Mouse (Mus musculus) forebrain, embryonic 14.5 days (tissue): ENCODE measurements around the gene Rnf34. TPM values are rescaled to one million over a fixed set of nuclear protein-coding genes. Genes with fewer than 3 reads are reported as not detected.

Experiments
- ATAC-seq: fragments of 200-750 bp; cut with Nextera tagmentation; 2 replicates; pipeline ENCODE4 v1.8.0; 2017; ENCODE audit warnings: mild to moderate bottlenecking, moderate library complexity
- DNase-seq: peaks from one replicate; pipeline ENCODE4 v3.0.0-alpha.2; 2015; ENCODE audit warnings: low spot score
- H3K27ac ChIP-seq: fragments of 300-500 bp; sonication (generic); 2 replicates; pipeline ENCODE4 v1.5.1; 2014; ENCODE audit warnings: low read depth, mild to moderate bottlenecking, control low read depth, low read length, moderate library complexity
- H3K27me3 ChIP-seq: fragments of 300-500 bp; sonication (generic); replicated peaks from 2 replicates; pipeline ENCODE4 v1.6.1; 2014; ENCODE audit warnings: low read length, control low read depth, mixed read lengths; ENCODE audit not compliant: control insufficient read depth, insufficient read depth
- H3K36me3 ChIP-seq: fragments of 300-500 bp; sonication (generic); 2 replicates; pipeline ENCODE4 v1.6.1; 2014; ENCODE audit warnings: low read length, control low read depth; ENCODE audit not compliant: control insufficient read depth, insufficient read depth
- H3K4me1 ChIP-seq: fragments of 300-500 bp; sonication (generic); 2 replicates; pipeline ENCODE4 v1.6.1; 2014; ENCODE audit warnings: antibody characterized with exemption, low read length, control low read depth; ENCODE audit not compliant: control insufficient read depth, insufficient read depth
- H3K4me2 ChIP-seq: fragments of 300-500 bp; sonication (generic); 2 replicates; pipeline ENCODE4 v1.6.1; 2014; ENCODE audit warnings: mild to moderate bottlenecking, control low read depth, low read length
- H3K4me3 ChIP-seq: fragments of 300-500 bp; sonication (generic); 2 replicates; pipeline ENCODE4 v1.5.1; 2014; ENCODE audit warnings: low read depth, low read length, control low read depth
- H3K9ac ChIP-seq: fragments of 300-500 bp; sonication (generic); 2 replicates; pipeline ENCODE4 v1.6.1; 2014; ENCODE audit warnings: mild to moderate bottlenecking, low read length, control low read depth, moderate library complexity
- H3K9me3 ChIP-seq: fragments of 300-500 bp; sonication (generic); replicated peaks from 2 replicates; pipeline ENCODE4 v1.6.1; 2016; ENCODE audit warnings: low read length, control low read depth, mixed read lengths; ENCODE audit not compliant: control insufficient read depth
- WGBS: fragments of 180-500 bp; shearing (Covaris S2); extraction: QIAGEN DNeasy Blood & Tissue Kit; methylation state at CpG from one replicate; pipeline ENCODE4 v1.1.7; 2014; 5-methylcytosine and 5-hydroxymethylcytosine counted together
- polyA plus RNA-seq: library from polyadenylated mRNA; unstranded; fragments of >200 nt; fragmentation: Nextera tagmentation; extraction: Ambion mirVana; gene quantifications from 2 replicates; pipeline ENCODE4 v1.2.1, GENCODE M21; 2014

The Rnf34 gene
- polyA plus RNA-seq, 1 experiment from 2014 or later: 54.3 TPM

DNA sequence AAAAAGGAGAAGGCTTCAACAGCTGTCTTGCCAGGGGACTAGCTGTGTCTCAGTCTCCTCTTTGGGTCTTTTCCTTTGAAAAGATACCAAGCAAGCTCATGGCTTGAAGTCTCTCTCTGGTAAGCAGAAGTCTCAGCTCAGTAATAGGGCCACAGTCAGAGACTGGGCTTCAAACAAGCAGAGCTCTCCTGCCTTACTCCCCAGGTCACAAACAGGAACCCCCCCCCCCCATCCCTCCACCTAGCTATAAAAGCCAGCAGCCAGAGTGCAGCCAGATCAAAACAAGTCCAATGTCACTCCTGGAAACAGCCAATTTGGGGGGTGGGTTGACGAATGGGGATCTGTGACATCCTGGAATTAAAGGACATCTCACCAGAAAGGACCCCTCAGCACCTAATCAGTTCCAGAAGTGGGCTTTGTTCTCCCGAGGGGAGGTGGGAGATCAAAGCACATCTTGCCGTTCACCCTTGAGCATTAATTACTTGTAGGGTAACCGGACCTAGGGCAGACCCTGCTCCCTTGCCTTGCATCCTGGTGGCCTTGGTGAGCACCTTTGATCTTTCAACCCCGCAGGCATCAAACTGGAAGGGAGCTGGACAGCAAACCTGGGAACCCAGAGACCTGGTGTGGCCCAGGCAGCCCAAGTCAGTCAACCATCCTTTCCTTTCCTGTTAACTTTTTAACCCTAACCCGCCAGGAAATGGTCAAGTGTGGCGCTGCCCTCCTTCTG is 68.3 kb downstream of the Rnf34 start:
- Histone ChIP-seq H3K27me3 (no peaks in the 10 kb centered on the region), H3K4me3 (no peak overlapping the region), H3K27ac (no peak overlapping the region), H3K9ac (no peak overlapping the region), H3K4me1 (no peaks in the 10 kb centered on the region), H3K9me3 (no peaks in the 10 kb centered on the region), H3K4me2 (no peak overlapping the region), H3K36me3 (0 out of 2 replicates have a peak, but pooled peaks cover 7% of the 10 kb centered on the region)
- DNase-seq (no peak), ATAC-seq (no peak)
- WGBS: 59% methylated on average over 7 of the region's 7 CpGs

DNA sequence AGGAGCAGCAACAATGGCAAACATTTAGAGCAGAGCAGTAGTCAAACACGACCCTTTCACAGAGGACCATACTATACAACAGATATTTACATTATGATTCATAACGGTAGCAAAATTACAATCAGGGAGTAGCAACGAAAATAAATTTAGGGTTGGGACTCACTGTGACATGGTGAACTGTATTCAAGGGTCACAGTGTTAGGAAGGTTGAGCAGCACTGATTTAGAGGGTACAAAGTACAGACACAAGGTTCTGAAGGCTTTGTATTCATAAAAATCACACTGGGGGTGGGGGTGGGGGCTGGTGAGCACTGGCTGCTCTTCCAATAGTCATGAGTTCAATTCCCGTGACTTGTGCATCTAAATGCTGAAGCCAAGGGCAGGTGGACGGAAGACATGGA is 70.7 kb downstream of the Rnf34 start:
- WGBS: 90% methylated on average over 5 of the region's 5 CpGs
- Histone ChIP-seq H3K27ac (no peak overlapping the region), H3K4me2 (no peak overlapping the region), H3K4me3 (no peak overlapping the region), H3K36me3 (0 out of 2 replicates have a peak, but pooled peaks cover 3% of the 10 kb centered on the region), H3K9me3 (no peaks in the 10 kb centered on the region), H3K9ac (no peak overlapping the region), H3K4me1 (no peaks in the 10 kb centered on the region), H3K27me3 (no peaks in the 10 kb centered on the region)
- ATAC-seq (no peak), DNase-seq (no peak)

Other genes starting within 250 kb of the Rnf34 start
- 48.9 and 67.6 TPM in 2 replicates for gene Ift81, start 235.5 kb upstream of the Rnf34 start, polyA plus RNA-seq
- 1.5 and 1.7 TPM in 2 replicates for gene P2rx7, start 206.1 kb upstream of the Rnf34 start, polyA plus RNA-seq
- 6.6 and 8.6 TPM in 2 replicates for gene P2rx4, start 142.5 kb upstream of the Rnf34 start, polyA plus RNA-seq
- 32.6 and 50.5 TPM in 2 replicates for gene Camkk2, start 70.6 kb upstream of the Rnf34 start, polyA plus RNA-seq
- 484 and 553 TPM in 2 replicates for gene Anapc5, start 28.7 kb upstream of the Rnf34 start, polyA plus RNA-seq
- 73.8 and 94.1 TPM in 2 replicates for gene Kdm2b, start 139.8 kb downstream of the Rnf34 start, polyA plus RNA-seq
- gene Orai1, start 165.0 kb downstream of the Rnf34 start, polyA plus RNA-seq: 13.3 and 13.8 TPM in 2 replicates
- gene Morn3, start 197.0 kb downstream of the Rnf34 start, polyA plus RNA-seq: 0.63 and 0.83 TPM in 2 replicates
- 8.1 and 10.6 TPM in 2 replicates for gene Tmem120b, start 218.4 kb downstream of the Rnf34 start, polyA plus RNA-seq